Mouse (Mus musculus): ENCODE results near the gene Elovl4. TPM values are rescaled to one million over a fixed set of nuclear protein-coding genes. Genes with fewer than 3 reads are reported as not detected.

Elovl4 gene
- total and polyA plus RNA-seq, 2 experiments from 2014 or later = 75.6 to 123 TPM

GRCm38 (mm10) chr9:83796875-83797274 lies 9.2 kb downstream of the Elovl4 start:
- WGBS = 87% methylated on average over 7 of the region's 7 CpGs
- Histone ChIP-seq H3K4me1 (ENCODE audit: insufficient read depth) (no peaks in the 10 kb centered on the region), H3K27ac (ENCODE audit: low read depth, low read length) (no peak overlapping the region), H3K4me2 (ENCODE audit: low read depth) (no peak overlapping the region), H3K9ac (no peak overlapping the region), H3K9me3 (ENCODE audit: low read length) (no peaks in the 10 kb centered on the region), H3K4me3 (ENCODE audit: low read depth, low read length) (no peak overlapping the region), H3K36me3 (ENCODE audit: insufficient read depth) (peaks cover 3% of the 10 kb centered on the region), H3K27me3 (ENCODE audit: insufficient read depth, low read length) (no peaks in the 10 kb centered on the region)
- no peak for ATAC-seq
- TF ChIP-seq CTCF (IDR thresholded peaks at IDR 0.05; ENCODE audit: low read depth) = no peak
- no peak for DNase-seq

GRCm38 (mm10) chr9:83789326-83789725 lies 16.8 kb downstream of the Elovl4 start:
- Histone ChIP-seq H3K4me3 (ENCODE audit: low read depth, low read length) (no peak overlapping the region), H3K4me1 (ENCODE audit: insufficient read depth) (no peaks in the 10 kb centered on the region), H3K9ac (no peak overlapping the region), H3K4me2 (ENCODE audit: low read depth) (no peak overlapping the region), H3K9me3 (ENCODE audit: low read length) (no peaks in the 10 kb centered on the region), H3K36me3 (ENCODE audit: insufficient read depth) (peaks cover 20% of the 10 kb centered on the region), H3K27ac (ENCODE audit: low read depth, low read length) (no peak overlapping the region), H3K27me3 (ENCODE audit: insufficient read depth, low read length) (no peaks in the 10 kb centered on the region)
- no peak for TF ChIP-seq CTCF (IDR thresholded peaks at IDR 0.05; ENCODE audit: low read depth)
- ATAC-seq = no peak
- no peak for DNase-seq
- WGBS = 79% methylated on average over 6 of the region's 6 CpGs

- no peak for DNase-seq
- Histone ChIP-seq H3K9me3 (ENCODE audit: low read length) (no peaks in the 10 kb centered on the region), H3K4me1 (ENCODE audit: insufficient read depth) (no peaks in the 10 kb centered on the region), H3K36me3 (ENCODE audit: insufficient read depth) (peaks cover 37% of the 10 kb centered on the region), H3K9ac (no peak overlapping the region), H3K27me3 (ENCODE audit: insufficient read depth, low read length) (no peaks in the 10 kb centered on the region), H3K27ac (ENCODE audit: low read depth, low read length) (no peak overlapping the region), H3K4me2 (ENCODE audit: low read depth) (no peak overlapping the region), H3K4me3 (ENCODE audit: low read depth, low read length) (no peak overlapping the region)
- no peak for TF ChIP-seq CTCF (IDR thresholded peaks at IDR 0.05; ENCODE audit: low read depth)
- 67% methylated on average over 1 of the region's 1 CpGs for WGBS
- no peak for ATAC-seq
Observed at GRCm38 (mm10) chr9:83785501-83785900, 20.6 kb downstream of the Elovl4 start.

- Histone ChIP-seq H3K36me3 (ENCODE audit: insufficient read depth) (peaks cover 20% of the 10 kb centered on the region), H3K27ac (ENCODE audit: low read depth, low read length) (no peak overlapping the region), H3K9ac (no peak overlapping the region), H3K4me2 (ENCODE audit: low read depth) (no peak overlapping the region), H3K9me3 (ENCODE audit: low read length) (no peaks in the 10 kb centered on the region), H3K4me1 (ENCODE audit: insufficient read depth) (no peaks in the 10 kb centered on the region), H3K4me3 (ENCODE audit: low read depth, low read length) (no peak overlapping the region), H3K27me3 (ENCODE audit: insufficient read depth, low read length) (no peaks in the 10 kb centered on the region)
- DNase-seq (no peak), ATAC-seq (no peak)
- no peak for TF ChIP-seq CTCF (IDR thresholded peaks at IDR 0.05; ENCODE audit: low read depth)
- 83% methylated on average over 9 of the region's 9 CpGs for WGBS
Observed at GRCm38 (mm10) chr9:83778317-83778960, 27.6 kb downstream of the Elovl4 start.

GRCm38 (mm10) chr9:83761318-83761717 lies 44.8 kb downstream of the Elovl4 start:
- WGBS = 79% methylated on average over 4 of the region's 4 CpGs
- H3K36me3 ChIP-seq (ENCODE audit: insufficient read depth) = no peaks in the 10 kb centered on the region
- no peaks in the 10 kb centered on the region for H3K27me3 ChIP-seq (ENCODE audit: insufficient read depth, low read length)
- H3K4me3 ChIP-seq (ENCODE audit: low read depth, low read length) = no peak overlapping the region
- no peak overlapping the region for H3K4me2 ChIP-seq (ENCODE audit: low read depth)
- TF ChIP-seq CTCF (IDR thresholded peaks at IDR 0.05; ENCODE audit: low read depth) = no peak
- DNase-seq (no peak), ATAC-seq (no peak)
- H3K4me1 ChIP-seq (ENCODE audit: insufficient read depth) = no peaks in the 10 kb centered on the region
- H3K9me3 ChIP-seq (ENCODE audit: low read length) = no peaks in the 10 kb centered on the region
- no peak overlapping the region for H3K9ac ChIP-seq
- H3K27ac ChIP-seq (ENCODE audit: low read depth, low read length) = no peak overlapping the region

- Histone ChIP-seq H3K4me2 (ENCODE audit: low read depth) (no peak overlapping the region), H3K9me3 (ENCODE audit: low read length) (no peaks in the 10 kb centered on the region), H3K36me3 (ENCODE audit: insufficient read depth) (no peaks in the 10 kb centered on the region), H3K27me3 (ENCODE audit: insufficient read depth, low read length) (no peaks in the 10 kb centered on the region), H3K27ac (ENCODE audit: low read depth, low read length) (no peak overlapping the region), H3K4me3 (ENCODE audit: low read depth, low read length) (no peak overlapping the region), H3K4me1 (ENCODE audit: insufficient read depth) (peaks cover 3% of the 10 kb centered on the region; the same call in 1 of the 2 replicates), H3K9ac (no peak overlapping the region)
- ATAC-seq (no peak), DNase-seq (no peak)
- 59% methylated on average over 2 of the region's 2 CpGs for WGBS
- TF ChIP-seq CTCF (IDR thresholded peaks at IDR 0.05; ENCODE audit: low read depth) = no peak
Observed at GRCm38 (mm10) chr9:83731877-83732276, 74.2 kb downstream of the Elovl4 start.

GRCm38 (mm10) chr9:83730836-83731235 lies 75.2 kb downstream of the Elovl4 start:
- Histone ChIP-seq H3K9me3 (ENCODE audit: low read length) (no peaks in the 10 kb centered on the region), H3K4me2 (ENCODE audit: low read depth) (no peak overlapping the region), H3K36me3 (ENCODE audit: insufficient read depth) (no peaks in the 10 kb centered on the region), H3K27me3 (ENCODE audit: insufficient read depth, low read length) (no peaks in the 10 kb centered on the region), H3K27ac (ENCODE audit: low read depth, low read length) (no peak overlapping the region), H3K9ac (no peak overlapping the region), H3K4me3 (ENCODE audit: low read depth, low read length) (no peak overlapping the region), H3K4me1 (ENCODE audit: insufficient read depth) (peaks cover 4% of the 10 kb centered on the region; the same call in 1 of the 2 replicates)
- 60% methylated on average over 7 of the region's 7 CpGs for WGBS
- DNase-seq (no peak), ATAC-seq (no peak)
- TF ChIP-seq CTCF (IDR thresholded peaks at IDR 0.05; ENCODE audit: low read depth) = no peak

Other genes with a start within 250 kb of the Elovl4 start
- 3.2 and 3.5 TPM in 2 replicates for gene Ttk, start 28.4 kb upstream of the Elovl4 start, total RNA-seq (2014; rRNA removed)
- gene Ttk, start 28.4 kb upstream of the Elovl4 start, polyA plus RNA-seq (2015; fragmentation: Nextera tagmentation; extraction: Ambion mirVana) = 2.8 TPM in 2 replicates
- 14.2 and 18.3 TPM in 2 replicates for gene Bckdhb, start 118.9 kb upstream of the Elovl4 start, total RNA-seq (2014; rRNA removed)
- 33.5 and 34.8 TPM in 2 replicates for gene Bckdhb, start 118.9 kb upstream of the Elovl4 start, polyA plus RNA-seq (2015; fragmentation: Nextera tagmentation; extraction: Ambion mirVana)